Mouse (Mus musculus) spleen, adult 2 months (tissue): ENCODE data around the gene Mettl9.

Source experiments
- CTCF ChIP-seq: fragments of 200-500 bp; IDR thresholded peaks from 2 replicates; pipeline ENCODE4 v1.5.1; 2011; ENCODE audit warnings: mild to moderate bottlenecking, inconsistent platforms; ENCODE audit not compliant: insufficient read depth, insufficient read length, insufficient replicate concordance; ENCODE audit errors: extremely low read depth
- POLR2A ChIP-seq: fragments of 200-500 bp; IDR thresholded peaks from 2 replicates; pipeline ENCODE4 v1.6.1; 2011; ENCODE audit warnings: low read depth, low read length, inconsistent platforms

- TF ChIP-seq CTCF, result no peak
- TF ChIP-seq POLR2A, result no peak
Observed at GRCm38 (mm10) chr7:121082949-121083513, 48.8 kb downstream of the Mettl9 start.
